24 mouse cellular contexts compared by ENCODE assay signal in genomic region chr3:153808406-153808805, GRCm38 (mm10). TPM values are rescaled to one million over a fixed set of nuclear protein-coding genes. Genes with fewer than 3 reads are reported as not detected.
DNase-seq lines count a peak whose midpoint lies in the region; ATAC-seq and TF ChIP-seq lines count a peak whose summit lies in the region.
"Had no signal": no experiment of that assay in that cellular context is flagged by ENCODE, and none has a peak within 500 bp of the region (broad histone marks: within the 10 kb centered on the region; RNA-seq: fewer than 3 reads in every experiment).

No protein-coding gene starts in this region.

- H3K36me3 ChIP-seq in kidney, postnatal 0 days (ENCODE audit: insufficient read depth, low read length) = no peaks in the 10 kb centered on the region
- H3K36me3 ChIP-seq in embryonic facial prominence, embryonic 13.5 days = no peaks in the 10 kb centered on the region
- H3K36me3 ChIP-seq in limb, embryonic 14.5 days (ENCODE audit: control insufficient read depth, insufficient read depth, low read length) = no peaks in the 10 kb centered on the region
- H3K36me3 ChIP-seq: midbrain, embryonic 13.5 days had no signal

- ATAC-seq in kidney, postnatal 0 days (replicated peaks; ENCODE audit: low FRiP score, low read depth) = no peak
- ATAC-seq in embryonic facial prominence, embryonic 13.5 days (ENCODE audit: insufficient number of reproducible peaks, insufficient read depth, low FRiP score, low TSS enrichment, low read depth) = no peak
- 0 out of 2 replicates have a peak, but pooled peaks have one; percentile 13 for ATAC-seq in limb, embryonic 14.5 days (ENCODE audit: low FRiP score, low read depth)
- ATAC-seq in cerebellum, adult (ENCODE audit: insufficient number of reproducible peaks, low FRiP score, low TSS enrichment) = no peak
- ATAC-seq: activated CD4-positive, CD25-positive, alpha-beta regulatory T cell, adult 4 months; intestine, postnatal 0 days; midbrain, embryonic 13.5 days; Patski had no signal

- WGBS in kidney, postnatal 0 days = 44% methylated on average over 13 of the region's 13 CpGs
- 35% methylated on average over 13 of the region's 13 CpGs for WGBS in embryonic facial prominence, embryonic 13.5 days
- WGBS in limb, embryonic 14.5 days = 34% methylated on average over 13 of the region's 13 CpGs

- H3K9ac ChIP-seq in kidney, postnatal 0 days (ENCODE audit: low read depth, low read length) = no peak overlapping the region
- H3K9ac ChIP-seq in embryonic facial prominence, embryonic 13.5 days = 0 out of 2 replicates have a peak overlapping the region, but pooled peaks have one; percentile 21
- no peak overlapping the region for H3K9ac ChIP-seq in limb, embryonic 14.5 days (ENCODE audit: low read depth, low read length, severe bottlenecking)
- H3K9ac ChIP-seq: hindbrain, embryonic 14.5 days; midbrain, embryonic 13.5 days had no signal

- peak; percentile 12 for DNase-seq in kidney, postnatal 0 days (ENCODE audit: low spot score)
- DNase-seq in kidney, adult 9 months = no peak
- no peak for DNase-seq in limb, embryonic 14.5 days (ENCODE audit: low spot score)
- no peak for DNase-seq in thymus, postnatal 4 days
- no peak for DNase-seq in urinary bladder, adult 18-20 months (ENCODE audit: low spot score in 2 of 2)
- DNase-seq: adrenal gland, postnatal 14 days; B cell, adult 2 months; cerebellum, adult 2 months; gastrocnemius, postnatal 14 days; kidney, postnatal 25 days; layer of hippocampus, adult 9-11 months; lung, adult 2 months; lung, postnatal 36 days; retina, postnatal 1 day; thymus, postnatal 36 days had no signal

- H3K4me2 ChIP-seq in kidney, postnatal 0 days (ENCODE audit: low read length) = no peak overlapping the region
- peak overlapping the region; percentile 5; the same call in 1 of the 2 replicates for H3K4me2 ChIP-seq in embryonic facial prominence, embryonic 13.5 days
- no peak overlapping the region for H3K4me2 ChIP-seq in limb, embryonic 14.5 days (replicated peaks; ENCODE audit: low read depth, low read length, severe bottlenecking)
- H3K4me2 ChIP-seq: hindbrain, embryonic 14.5 days; midbrain, embryonic 13.5 days had no signal

- no peak overlapping the region for H3K4me3 ChIP-seq in kidney, postnatal 0 days (replicated peaks; ENCODE audit: low read depth, low read length)
- no peak overlapping the region for H3K4me3 ChIP-seq in embryonic facial prominence, embryonic 13.5 days
- H3K4me3 ChIP-seq in limb, embryonic 14.5 days (replicated peaks; ENCODE audit: low read length) = no peak overlapping the region
- H3K4me3 ChIP-seq: midbrain, embryonic 13.5 days; myocyte had no signal

- H3K27ac ChIP-seq in kidney, postnatal 0 days = no peak overlapping the region
- peak overlapping the region; percentile 23; the same call in 1 of the 2 replicates for H3K27ac ChIP-seq in embryonic facial prominence, embryonic 13.5 days
- H3K27ac ChIP-seq in limb, embryonic 14.5 days (replicated peaks; ENCODE audit: low read depth, low read length) = no peak overlapping the region
- H3K27ac ChIP-seq: hindbrain, embryonic 14.5 days; midbrain, embryonic 13.5 days had no signal

- H3K9me3 ChIP-seq in kidney, postnatal 0 days (replicated peaks; ENCODE audit: low read length) = no peaks in the 10 kb centered on the region
- H3K9me3 ChIP-seq in embryonic facial prominence, embryonic 13.5 days = no peaks in the 10 kb centered on the region
- H3K9me3 ChIP-seq in limb, embryonic 14.5 days (ENCODE audit: control insufficient read depth, low read length) = no peaks in the 10 kb centered on the region
- H3K9me3 ChIP-seq: midbrain, embryonic 13.5 days had no signal

- no peak for TF ChIP-seq POLR2A in limb, embryonic 14.5 days (IDR thresholded peaks at IDR 0.05; ENCODE audit: borderline replicate concordance, extremely low read depth, insufficient read depth, insufficient read length)

- no peak for TF ChIP-seq CTCF in kidney, postnatal 0 days (IDR thresholded peaks at IDR 0.05; ENCODE audit: low read depth)

- H3K27me3 ChIP-seq in kidney, postnatal 0 days (ENCODE audit: insufficient read depth, low read length) = no peaks in the 10 kb centered on the region
- H3K27me3 ChIP-seq in embryonic facial prominence, embryonic 13.5 days = no peaks in the 10 kb centered on the region
- H3K27me3 ChIP-seq in limb, embryonic 14.5 days (ENCODE audit: control insufficient read depth, insufficient read depth, low read length) = no peaks in the 10 kb centered on the region
- H3K27me3 ChIP-seq: midbrain, embryonic 13.5 days; Patski had no signal

- no peaks in the 10 kb centered on the region for H3K4me1 ChIP-seq in kidney, postnatal 0 days (replicated peaks; ENCODE audit: insufficient read depth, low read length)
- H3K4me1 ChIP-seq in embryonic facial prominence, embryonic 13.5 days = peaks cover 29% of the 10 kb centered on the region
- H3K4me1 ChIP-seq in limb, embryonic 14.5 days (ENCODE audit: control insufficient read depth, insufficient read depth, low read length) = peaks cover 12% of the 10 kb centered on the region; the same call in 1 of the 2 replicates

RNA-seq across cellular contexts. Expression of gene Asb17, which starts 35.6 kb away (rescaled TPM):
- not detected in 2 replicates for polyA plus RNA-seq in kidney, postnatal 0 days (2015; fragmentation: Nextera tagmentation; extraction: Ambion mirVana)
- polyA plus RNA-seq in embryonic facial prominence, embryonic 13.5 days (2015; fragmentation: Nextera tagmentation; extraction: Ambion mirVana) = 0.22 and 0.39 TPM in 2 replicates
- polyA plus RNA-seq in limb, embryonic 14.5 days (2012; rRNA removed) = 0.24 and 0.41 TPM in 2 replicates
- polyA plus RNA-seq in limb, embryonic 14.5 days (2014; fragmentation: Nextera tagmentation; extraction: Ambion mirVana) = 1.2 and 1.4 TPM in 2 replicates
- polyA plus RNA-seq: cerebellum, adult 2 months; frontal cortex, adult 2 months; hindbrain, embryonic 14.5 days; intestine, postnatal 0 days; lung, adult 2 months; midbrain, embryonic 13.5 days; myocyte had no signal
